Comparison of ENCODE assay signal across 18 mouse cellular contexts in the genomic region with DNA sequence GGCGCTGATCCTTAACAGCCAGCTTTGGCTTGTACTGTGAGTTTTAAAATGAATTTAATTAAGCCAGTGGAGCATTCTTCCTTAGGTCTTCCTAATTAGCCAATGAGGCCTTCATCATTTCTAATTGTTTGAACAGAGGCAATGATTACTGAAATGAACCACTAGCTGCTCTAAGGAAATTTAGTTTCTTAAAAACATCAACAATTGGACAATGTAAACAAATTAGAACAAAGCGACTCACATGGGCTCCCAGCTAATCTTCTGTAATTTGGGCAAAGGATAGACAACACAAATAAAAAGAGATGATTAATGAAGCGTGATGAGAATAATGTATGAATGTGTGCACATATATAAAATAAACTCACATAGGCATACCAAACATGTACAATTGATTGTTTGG.
"Had no signal": no experiment of that assay in that cellular context is flagged by ENCODE, and none has a peak within 500 bp of the region (broad histone marks: within the 10 kb centered on the region; RNA-seq: fewer than 3 reads in every experiment).

No protein-coding gene starts in this region.

- H3K4me3 ChIP-seq: liver, embryonic 13.5 days; liver, embryonic 15.5 days; megakaryocyte, embryonic 14.5 days; midbrain, embryonic 12.5 days; midbrain, embryonic 15.5 days; neural tube, embryonic 12.5 days; stomach, embryonic 15.5 days had no signal

- H3K4me1 ChIP-seq: liver, embryonic 13.5 days; liver, embryonic 15.5 days; megakaryocyte, embryonic 14.5 days; midbrain, embryonic 12.5 days; midbrain, embryonic 15.5 days; neural tube, embryonic 12.5 days; stomach, embryonic 15.5 days had no signal

- H3K4me2 ChIP-seq: liver, embryonic 11.5 days; liver, embryonic 13.5 days; liver, embryonic 15.5 days; midbrain, embryonic 12.5 days; midbrain, embryonic 15.5 days; neural tube, embryonic 12.5 days; stomach, embryonic 15.5 days had no signal

- DNase-seq: liver, embryonic 13.5 days; liver, postnatal 0 days; lung, adult 2 months; lung, postnatal 14 days; lung, postnatal 36 days; right cerebral cortex, postnatal 14 days; thymus, adult 2 months; thymus, postnatal 25 days; thymus, postnatal 4 days had no signal

- H3K9ac ChIP-seq: liver, embryonic 13.5 days; liver, embryonic 15.5 days; liver, postnatal 0 days; midbrain, embryonic 12.5 days; midbrain, embryonic 15.5 days; neural tube, embryonic 12.5 days; stomach, embryonic 15.5 days had no signal

- H3K27me3 ChIP-seq: liver, embryonic 13.5 days; liver, embryonic 15.5 days; megakaryocyte, embryonic 14.5 days; midbrain, embryonic 12.5 days; midbrain, embryonic 15.5 days; neural tube, embryonic 12.5 days; stomach, embryonic 15.5 days had no signal

- ATAC-seq: liver, postnatal 0 days; midbrain, embryonic 15.5 days had no signal

- H3K27ac ChIP-seq: liver, embryonic 13.5 days; liver, embryonic 15.5 days; macrophage; midbrain, embryonic 12.5 days; midbrain, embryonic 15.5 days; neural tube, embryonic 12.5 days; stomach, embryonic 15.5 days; stomach, postnatal 0 days had no signal

- H3K9me3 ChIP-seq: liver, embryonic 13.5 days; liver, embryonic 15.5 days; megakaryocyte, embryonic 14.5 days; midbrain, embryonic 12.5 days; midbrain, embryonic 15.5 days; neural tube, embryonic 12.5 days; stomach, embryonic 15.5 days had no signal

- H3K36me3 ChIP-seq: liver, embryonic 13.5 days; liver, embryonic 15.5 days; midbrain, embryonic 12.5 days; midbrain, embryonic 15.5 days; neural tube, embryonic 12.5 days; stomach, embryonic 15.5 days had no signal
